Mouse (Mus musculus) liver, postnatal 0 days (tissue): Measurements from ENCODE around the gene Utp11. TPM values are rescaled to one million over a fixed set of nuclear protein-coding genes. Genes with fewer than 3 reads are reported as not detected.

Experiments used
- ATAC-seq: fragments of 200-750 bp; cut with Nextera tagmentation; 2 replicates; pipeline ENCODE4 v1.8.0; 2017; ENCODE audit warnings: mild to moderate bottlenecking, moderate library complexity
- DNase-seq: peaks from one replicate; pipeline ENCODE4 v3.0.0-alpha.2; 2016
- H3K27ac ChIP-seq: fragments of 300-500 bp; sonication (generic); 2 replicates; pipeline ENCODE4 v1.5.1; 2014; ENCODE audit warnings: antibody characterized with exemption, moderate library complexity, mild to moderate bottlenecking, low read depth
- H3K27me3 ChIP-seq: fragments of 300-500 bp; sonication (generic); 2 replicates; pipeline ENCODE4 v1.6.1; 2014; ENCODE audit warnings: low read length, control low read depth, mixed read lengths; ENCODE audit not compliant: insufficient read depth
- H3K36me3 ChIP-seq: fragments of 300-500 bp; sonication (generic); replicated peaks from 2 replicates; pipeline ENCODE4 v1.6.1; 2014; ENCODE audit warnings: mild to moderate bottlenecking, control low read depth, low read length, moderate library complexity, mixed read lengths; ENCODE audit not compliant: insufficient read depth
- H3K4me1 ChIP-seq: fragments of 300-500 bp; sonication (generic); 2 replicates; pipeline ENCODE4 v1.6.1; 2014; ENCODE audit warnings: antibody characterized with exemption, mild to moderate bottlenecking, control low read depth; ENCODE audit not compliant: insufficient read depth
- H3K4me2 ChIP-seq: fragments of 300-500 bp; sonication (generic); 2 replicates; pipeline ENCODE4 v1.6.1; 2014; ENCODE audit warnings: low read depth, mild to moderate bottlenecking, low read length, moderate library complexity, mixed read lengths
- H3K4me3 ChIP-seq: fragments of 300-500 bp; sonication (generic); 2 replicates; pipeline ENCODE4 v1.5.1; 2014; ENCODE audit warnings: low read depth, low read length
- H3K9ac ChIP-seq: fragments of 300-500 bp; sonication (generic); replicated peaks from 2 replicates; pipeline ENCODE4 v1.6.1; 2014; ENCODE audit warnings: mild to moderate bottlenecking, moderate library complexity
- H3K9me3 ChIP-seq: fragments of 300-500 bp; sonication (generic); 2 replicates; pipeline ENCODE4 v1.6.1; 2016; ENCODE audit warnings: mild to moderate bottlenecking, control low read depth, low read length, mixed read lengths
- CTCF ChIP-seq: sonication (generic); IDR thresholded peaks from 2 replicates; pipeline ENCODE4 v1.5.1; 2016; ENCODE audit warnings: antibody characterized with exemption, low read depth
- EP300 ChIP-seq: IDR thresholded peaks from 2 replicates; pipeline ENCODE4 v1.6.1; 2016; ENCODE audit warnings: antibody characterized with exemption, low read depth, mild to moderate bottlenecking
- WGBS: fragments of 180-500 bp; shearing (Covaris S2); extraction: QIAGEN DNeasy Blood & Tissue Kit; methylation state at CpG from one replicate; pipeline ENCODE4 v1.1.7; 2014; ENCODE audit not compliant: insufficient replicate concordance; 5-methylcytosine and 5-hydroxymethylcytosine counted together
- polyA plus RNA-seq: library from polyadenylated mRNA; unstranded; fragments of >200 nt; fragmentation: Nextera tagmentation; extraction: Ambion mirVana; gene quantifications from 2 replicates; pipeline ENCODE4 v1.2.1, GENCODE M21; 2015

The Utp11 gene
- polyA plus RNA-seq, 1 experiment from 2014 or later: 21.6 TPM

DNA sequence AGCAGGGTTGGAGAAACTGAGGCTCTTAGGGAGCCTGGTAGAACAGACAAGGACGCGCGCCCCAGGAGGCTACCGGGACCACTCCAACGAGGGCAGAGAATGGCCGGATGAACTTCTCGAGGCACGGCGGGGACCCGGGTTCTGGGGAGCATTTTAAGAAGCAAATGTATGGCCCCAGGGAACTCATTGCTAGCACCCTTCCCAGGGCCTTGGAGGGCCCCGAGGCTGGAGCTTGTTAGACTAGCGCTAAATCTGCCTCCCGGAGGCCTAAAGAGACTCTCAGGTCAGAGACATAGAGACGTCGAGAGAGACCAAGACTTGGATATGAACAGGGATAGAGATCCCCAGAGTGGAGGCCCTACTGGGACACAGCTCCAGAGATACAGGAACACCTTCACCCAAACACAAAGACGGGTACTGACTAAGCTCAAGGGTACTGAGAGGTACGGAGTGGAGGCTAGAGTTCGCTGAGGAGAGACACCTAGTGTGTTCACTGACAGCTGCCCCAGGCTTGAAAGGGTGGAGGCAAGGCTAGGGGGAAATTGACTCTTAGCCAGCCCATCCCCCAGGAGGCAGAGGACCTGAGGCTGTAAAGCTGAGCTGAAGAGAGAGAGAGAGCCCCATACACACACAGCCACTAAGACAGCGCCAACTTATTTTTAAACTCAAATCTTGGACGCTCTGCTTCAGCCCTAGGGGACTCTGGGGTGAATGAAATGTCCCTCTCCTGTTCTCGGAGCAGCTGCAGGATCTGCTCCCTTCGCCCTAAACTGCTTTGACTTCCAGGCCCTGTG lies 7.8 kb upstream of the Utp11 start:
- Histone ChIP-seq H3K36me3 (0 out of 2 replicates have a peak, but pooled peaks cover 4% of the 10 kb centered on the region), H3K27me3 (0 out of 2 replicates have a peak, but pooled peaks cover 5% of the 10 kb centered on the region), H3K4me3 (peak overlapping the region; percentile 79), H3K4me2 (peak overlapping the region; percentile 99), H3K9ac (peak overlapping the region; percentile 77), H3K4me1 (peaks cover 43% of the 10 kb centered on the region), H3K27ac (peak overlapping the region; percentile 71), H3K9me3 (no peaks in the 10 kb centered on the region)
- ATAC-seq (no peak), DNase-seq (peak; percentile 32)
- whole genome bisulfite sequencing: 2% methylated on average over 22 of the region's 22 CpGs
- TF ChIP-seq CTCF (no peak), EP300 (no peak)

DNA sequence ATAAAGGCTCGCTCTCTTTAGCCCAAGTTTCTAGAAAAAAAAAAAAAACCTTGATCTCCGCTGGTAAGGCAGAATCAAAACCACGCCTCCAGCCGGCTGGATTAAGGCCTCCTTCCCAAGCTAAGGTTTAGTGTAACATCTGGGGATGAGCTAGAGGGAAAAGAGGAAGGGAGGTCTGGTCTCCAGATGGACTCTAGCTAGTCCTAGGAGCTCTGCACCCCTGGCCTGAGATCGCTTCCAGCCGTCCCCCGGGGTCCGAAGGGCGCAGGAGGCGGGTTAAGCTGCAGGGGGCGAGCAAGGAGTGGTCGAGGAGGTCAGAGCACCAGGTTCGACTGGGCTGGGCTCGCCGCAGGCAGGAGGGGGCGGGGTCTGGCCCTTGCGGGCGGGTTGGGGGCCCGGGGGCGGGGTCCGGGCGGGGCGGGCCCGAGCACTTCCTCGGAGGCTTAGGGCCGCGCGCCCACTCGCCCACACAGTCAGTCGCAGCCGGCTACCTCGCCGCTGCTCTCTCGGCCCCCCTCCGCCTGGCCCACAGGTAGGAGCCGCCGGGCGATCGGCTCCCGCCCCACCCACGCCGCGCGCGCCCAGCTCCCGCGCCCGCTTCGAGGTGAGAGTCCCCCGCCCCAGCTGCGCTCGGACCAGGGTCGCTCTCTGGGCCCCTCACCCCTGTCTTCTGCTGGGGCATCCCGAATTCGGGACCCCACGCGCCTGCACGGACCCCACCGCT lies 7.0 kb upstream of the Utp11 start, which contains the start of gene Fhl3:
Gene Fhl3, plus strand, starts transcription at position 454 of the 724 bp plus-strand sequence.
- peak within 1 kb of the TSS; percentile 77 for H3K9ac ChIP-seq
- 1% methylated on average over 51 of the region's 59 CpGs for WGBS
- peak within 1 kb of the TSS; percentile 71 for H3K27ac ChIP-seq
- H3K27me3 ChIP-seq: 0 out of 2 replicates have a peak, but pooled peaks cover 5% of the 10 kb centered on the region
- H3K4me2 ChIP-seq: peak within 1 kb of the TSS; percentile 99
- TF ChIP-seq CTCF: no peak
- TF ChIP-seq EP300: no peak
- H3K4me1 ChIP-seq: peaks cover 44% of the 10 kb centered on the region
- no peaks in the 10 kb centered on the region for H3K9me3 ChIP-seq
- no peaks in the 10 kb centered on the region for H3K36me3 ChIP-seq
- H3K4me3 ChIP-seq: peak within 1 kb of the TSS; percentile 79
- peak; percentile 53 for ATAC-seq
- DNase-seq: peak; percentile 77

DNA sequence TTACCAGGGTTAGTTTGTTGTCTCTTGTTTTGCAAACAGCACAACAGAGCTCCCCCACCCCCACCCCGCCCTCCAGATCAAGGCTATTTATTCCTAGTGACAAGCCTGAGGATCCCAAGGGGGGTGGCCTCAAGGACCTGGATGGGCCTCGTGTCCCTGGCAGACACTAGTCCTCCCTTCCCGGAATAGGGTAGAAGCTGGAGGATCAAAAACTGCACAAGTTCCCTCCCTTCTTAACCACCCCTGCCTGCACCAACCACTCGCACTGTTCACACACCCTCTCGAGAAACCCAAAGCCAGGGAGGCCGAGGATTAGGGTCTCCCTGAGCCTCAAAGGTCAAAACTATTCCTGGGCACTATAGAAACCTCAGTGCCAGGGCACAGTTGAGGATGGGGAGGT lies 6.4 kb upstream of the Utp11 start:
- Histone ChIP-seq H3K9ac (0 out of 2 replicates have a peak overlapping the region, but pooled peaks have one; percentile 77), H3K4me3 (peak overlapping the region; percentile 79; the same call in 1 of the 2 replicates), H3K4me1 (peaks cover 37% of the 10 kb centered on the region), H3K27me3 (0 out of 2 replicates have a peak, but pooled peaks cover 5% of the 10 kb centered on the region), H3K4me2 (peak overlapping the region; percentile 99), H3K36me3 (no peaks in the 10 kb centered on the region), H3K9me3 (no peaks in the 10 kb centered on the region), H3K27ac (peak overlapping the region; percentile 71; the same call in 1 of the 2 replicates)
- no peak for ATAC-seq
- 44% methylated on average over 6 of the region's 6 CpGs for WGBS
- TF ChIP-seq EP300 (no peak), CTCF (no peak)
- no peak for DNase-seq

DNA sequence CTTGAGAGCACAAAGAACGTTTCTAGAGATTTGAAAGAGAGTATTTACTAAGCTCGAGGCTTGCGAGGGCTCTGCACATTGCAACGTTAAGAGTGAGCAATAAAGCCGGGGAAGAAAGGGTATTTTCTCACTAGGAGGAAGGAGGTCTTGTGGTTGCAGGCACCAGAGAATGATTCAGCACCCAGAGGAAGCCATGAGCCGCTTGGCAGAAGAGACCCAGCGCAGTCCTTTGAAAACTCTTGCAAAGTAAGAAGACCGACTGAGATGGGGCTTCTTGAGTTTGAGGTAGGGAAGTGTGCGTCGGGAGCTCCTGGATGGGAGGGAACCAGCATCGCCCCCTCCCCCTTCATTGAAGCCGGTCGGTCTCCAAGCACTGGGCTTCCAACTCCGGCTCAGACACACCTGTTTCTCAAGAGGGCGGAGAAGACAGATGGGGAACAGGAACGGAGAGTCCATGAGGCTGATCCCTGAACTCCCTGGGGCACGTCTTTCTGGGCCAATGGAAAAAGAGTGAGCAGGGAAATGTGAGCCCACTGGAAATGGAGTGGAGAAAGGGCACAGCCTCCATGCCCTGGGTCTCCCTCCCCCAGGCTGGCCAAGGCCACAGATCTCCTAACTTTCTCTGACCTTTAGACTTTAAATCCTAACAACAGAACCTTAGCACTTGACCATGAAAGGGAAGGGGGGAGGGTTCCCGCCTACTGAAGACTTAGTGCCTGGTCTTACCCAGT lies 2.6 kb upstream of the Utp11 start:
- Histone ChIP-seq H3K36me3 (no peaks in the 10 kb centered on the region), H3K27ac (peak overlapping the region; percentile 7; the same call in 1 of the 2 replicates), H3K9me3 (no peaks in the 10 kb centered on the region), H3K4me2 (peak overlapping the region; percentile 57), H3K9ac (no peak overlapping the region), H3K27me3 (0 out of 2 replicates have a peak, but pooled peaks cover 5% of the 10 kb centered on the region), H3K4me1 (peaks cover 30% of the 10 kb centered on the region), H3K4me3 (peak overlapping the region; percentile 7)
- DNase-seq (no peak), ATAC-seq (no peak)
- TF ChIP-seq CTCF: no peak
- TF ChIP-seq EP300: no peak
- 8% methylated on average over 18 of the region's 18 CpGs for WGBS

DNA sequence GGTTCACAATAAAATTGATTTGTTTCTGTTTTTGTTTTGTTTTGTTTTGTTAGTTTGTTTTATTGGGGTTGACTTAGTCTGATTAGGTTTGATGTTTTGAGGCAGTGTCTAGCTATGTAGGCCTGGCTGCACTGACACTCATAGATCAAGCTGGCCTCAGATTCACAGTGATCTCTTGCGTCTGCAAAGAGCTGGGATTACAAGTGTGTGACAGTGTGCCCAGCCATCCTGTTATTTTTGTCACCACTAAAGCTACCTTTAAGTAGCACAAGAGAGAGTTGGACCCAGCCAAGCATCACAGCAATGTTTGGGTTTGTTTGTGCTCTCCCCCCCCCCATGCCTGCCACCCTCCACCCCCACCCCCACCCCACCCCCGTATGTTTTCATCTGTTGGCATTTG lies 1.2 kb upstream of the Utp11 start:
- H3K27ac ChIP-seq: no peak overlapping the region
- no peak for ATAC-seq
- no peak for TF ChIP-seq EP300
- TF ChIP-seq CTCF: no peak
- DNase-seq: no peak
- H3K4me1 ChIP-seq: peaks cover 26% of the 10 kb centered on the region
- no peaks in the 10 kb centered on the region for H3K27me3 ChIP-seq
- H3K4me2 ChIP-seq: no peak overlapping the region
- WGBS: 93% methylated on average over 2 of the region's 2 CpGs
- H3K4me3 ChIP-seq: no peak overlapping the region
- no peak overlapping the region for H3K9ac ChIP-seq
- no peaks in the 10 kb centered on the region for H3K36me3 ChIP-seq
- no peaks in the 10 kb centered on the region for H3K9me3 ChIP-seq
